Mouse (Mus musculus) limb, embryonic 10.5 days (tissue): ENCODE results near the gene Tiam1. TPM values are rescaled to one million over a fixed set of nuclear protein-coding genes. Genes with fewer than 3 reads are reported as not detected.

Experiments
- DNase-seq: peaks from one replicate; pipeline ENCODE4 v3.0.0-alpha.2; 2017; ENCODE audit warnings: low spot score
- H3K27ac ChIP-seq: fragments of 300-500 bp; sonication (generic); 2 replicates; pipeline ENCODE4 v1.5.1; 2016; ENCODE audit warnings: mild to moderate bottlenecking
- H3K27me3 ChIP-seq: fragments of 300-500 bp; sonication (generic); 2 replicates; pipeline ENCODE4 v1.6.1; 2016; ENCODE audit warnings: low read depth, mild to moderate bottlenecking; ENCODE audit not compliant: poor library complexity, severe bottlenecking
- H3K36me3 ChIP-seq: fragments of 300-500 bp; sonication (generic); 2 replicates; pipeline ENCODE4 v1.6.1; 2016; ENCODE audit warnings: mild to moderate bottlenecking, moderate library complexity
- H3K4me1 ChIP-seq: fragments of 300-500 bp; sonication (generic); 2 replicates; pipeline ENCODE4 v1.6.1; 2016
- H3K4me3 ChIP-seq: fragments of 300-500 bp; sonication (generic); 2 replicates; pipeline ENCODE4 v1.5.1; 2016; ENCODE audit warnings: mild to moderate bottlenecking, moderate library complexity
- H3K9me3 ChIP-seq: fragments of 300-500 bp; sonication (generic); replicated peaks from 2 replicates; pipeline ENCODE4 v1.6.1; 2016; ENCODE audit warnings: mild to moderate bottlenecking
- WGBS: fragments of 180-500 bp; shearing (Covaris S2); methylation state at CpG from one replicate; pipeline ENCODE4 v1.1.7; 2016; 5-methylcytosine and 5-hydroxymethylcytosine counted together
- polyA plus RNA-seq: library from polyadenylated mRNA; unstranded; fragments of >200 nt; fragmentation: Nextera tagmentation; extraction: Ambion mirVana; gene quantifications from 2 replicates; pipeline ENCODE4 v1.2.1, GENCODE M21; 2016

The Tiam1 gene
- polyA plus RNA-seq, 1 experiment from 2014 or later = 30.8 TPM

- H3K27ac ChIP-seq = no peak overlapping the region
These were observed 195.5 kb downstream of the Tiam1 start for GRCm38 (mm10) chr16:89948040-89948439.

GRCm38 (mm10) chr16:89946816-89947215 is 196.8 kb downstream of the Tiam1 start:
- H3K27ac ChIP-seq = no peak overlapping the region
- no peaks in the 10 kb centered on the region for H3K36me3 ChIP-seq
- no peaks in the 10 kb centered on the region for H3K9me3 ChIP-seq
- H3K4me1 ChIP-seq = peaks cover 45% of the 10 kb centered on the region
- DNase-seq = no peak
- WGBS = 94% methylated on average over 11 of the region's 11 CpGs
- H3K27me3 ChIP-seq = no peaks in the 10 kb centered on the region
- no peak overlapping the region for H3K4me3 ChIP-seq

More at GRCm38 (mm10) chr16:89948040-89948439, 195.5 kb downstream of the Tiam1 start:
- H3K36me3 ChIP-seq = peaks cover 11% of the 10 kb centered on the region
- peaks cover 45% of the 10 kb centered on the region for H3K4me1 ChIP-seq
- no peak overlapping the region for H3K4me3 ChIP-seq
- H3K9me3 ChIP-seq = no peaks in the 10 kb centered on the region
- DNase-seq = no peak
- 90% methylated on average over 1 of the region's 1 CpGs for WGBS
- no peaks in the 10 kb centered on the region for H3K27me3 ChIP-seq

- WGBS = 29% methylated on average over 19 of the region's 19 CpGs
- H3K27ac ChIP-seq = peak overlapping the region; percentile 68
- peak; percentile 53 for DNase-seq
These were observed 198.8 kb downstream of the Tiam1 start for GRCm38 (mm10) chr16:89944604-89945283.

GRCm38 (mm10) chr16:89944050-89944449 is 199.5 kb downstream of the Tiam1 start:
- peak; percentile 46 for DNase-seq
- H3K9me3 ChIP-seq = no peaks in the 10 kb centered on the region
- no peaks in the 10 kb centered on the region for H3K27me3 ChIP-seq
- 0 out of 2 replicates have a peak, but pooled peaks cover 3% of the 10 kb centered on the region for H3K36me3 ChIP-seq
- peaks cover 47% of the 10 kb centered on the region for H3K4me1 ChIP-seq
- H3K27ac ChIP-seq = peak overlapping the region; percentile 68
- 24% methylated on average over 6 of the region's 6 CpGs for WGBS
- H3K4me3 ChIP-seq = no peak overlapping the region

More at GRCm38 (mm10) chr16:89944604-89945283, 198.8 kb downstream of the Tiam1 start:
- Histone ChIP-seq H3K36me3 (0 out of 2 replicates have a peak, but pooled peaks cover 3% of the 10 kb centered on the region), H3K27me3 (no peaks in the 10 kb centered on the region), H3K9me3 (no peaks in the 10 kb centered on the region), H3K4me3 (no peak overlapping the region), H3K4me1 (peaks cover 45% of the 10 kb centered on the region)

GRCm38 (mm10) chr16:89943267-89943971 is 200.2 kb downstream of the Tiam1 start:
- Histone ChIP-seq H3K27me3 (no peaks in the 10 kb centered on the region), H3K4me1 (peaks cover 50% of the 10 kb centered on the region), H3K4me3 (no peak overlapping the region), H3K9me3 (no peaks in the 10 kb centered on the region), H3K36me3 (0 out of 2 replicates have a peak, but pooled peaks cover 3% of the 10 kb centered on the region), H3K27ac (peak overlapping the region; percentile 68; the same call in 1 of the 2 replicates)
- WGBS = 40% methylated on average over 19 of the region's 19 CpGs
- DNase-seq = no peak

- H3K27me3 ChIP-seq = no peaks in the 10 kb centered on the region
- no peak overlapping the region for H3K27ac ChIP-seq
- DNase-seq = no peak
- H3K36me3 ChIP-seq = 0 out of 2 replicates have a peak, but pooled peaks cover 3% of the 10 kb centered on the region
- no peaks in the 10 kb centered on the region for H3K9me3 ChIP-seq
- WGBS = 89% methylated on average over 8 of the region's 8 CpGs
- H3K4me1 ChIP-seq = peaks cover 42% of the 10 kb centered on the region
- no peak overlapping the region for H3K4me3 ChIP-seq
These were observed 202.9 kb downstream of the Tiam1 start for GRCm38 (mm10) chr16:89940696-89941095.

- no peak overlapping the region for H3K4me3 ChIP-seq
- 0 out of 2 replicates have a peak, but pooled peaks cover 3% of the 10 kb centered on the region for H3K36me3 ChIP-seq
- WGBS = 66% methylated on average over 7 of the region's 7 CpGs
- DNase-seq = no peak
- H3K27ac ChIP-seq = 0 out of 2 replicates have a peak overlapping the region, but pooled peaks have one; percentile 46
- H3K27me3 ChIP-seq = no peaks in the 10 kb centered on the region
- H3K9me3 ChIP-seq = no peaks in the 10 kb centered on the region
- H3K4me1 ChIP-seq = peaks cover 34% of the 10 kb centered on the region
These were observed 205.3 kb downstream of the Tiam1 start for GRCm38 (mm10) chr16:89938277-89938676.

- H3K9me3 ChIP-seq = no peaks in the 10 kb centered on the region
- H3K36me3 ChIP-seq = 0 out of 2 replicates have a peak, but pooled peaks cover 3% of the 10 kb centered on the region
- no peak overlapping the region for H3K27ac ChIP-seq
- no peak for DNase-seq
- peaks cover 31% of the 10 kb centered on the region for H3K4me1 ChIP-seq
- H3K27me3 ChIP-seq = no peaks in the 10 kb centered on the region
- H3K4me3 ChIP-seq = no peak overlapping the region
- WGBS = 80% methylated on average over 6 of the region's 6 CpGs
These were observed 207.0 kb downstream of the Tiam1 start for GRCm38 (mm10) chr16:89936571-89936970.

GRCm38 (mm10) chr16:89935398-89935797 is 208.2 kb downstream of the Tiam1 start:
- Histone ChIP-seq H3K27me3 (no peaks in the 10 kb centered on the region), H3K4me1 (peaks cover 31% of the 10 kb centered on the region), H3K27ac (no peak overlapping the region), H3K9me3 (no peaks in the 10 kb centered on the region), H3K4me3 (no peak overlapping the region), H3K36me3 (no peaks in the 10 kb centered on the region)
- no peak for DNase-seq
- 82% methylated on average over 12 of the region's 12 CpGs for WGBS

GRCm38 (mm10) chr16:89934616-89935015 is 209.0 kb downstream of the Tiam1 start:
- no peaks in the 10 kb centered on the region for H3K27me3 ChIP-seq
- H3K9me3 ChIP-seq = no peaks in the 10 kb centered on the region
- peaks cover 31% of the 10 kb centered on the region for H3K4me1 ChIP-seq
- H3K36me3 ChIP-seq = no peaks in the 10 kb centered on the region
- no peak overlapping the region for H3K27ac ChIP-seq
- H3K4me3 ChIP-seq = no peak overlapping the region
- WGBS = 83% methylated on average over 10 of the region's 10 CpGs
- no peak for DNase-seq

GRCm38 (mm10) chr16:89933976-89934375 is 209.6 kb downstream of the Tiam1 start:
- peaks cover 29% of the 10 kb centered on the region for H3K4me1 ChIP-seq
- DNase-seq = no peak
- no peak overlapping the region for H3K27ac ChIP-seq
- no peak overlapping the region for H3K4me3 ChIP-seq
- H3K36me3 ChIP-seq = no peaks in the 10 kb centered on the region
- no peaks in the 10 kb centered on the region for H3K27me3 ChIP-seq
- H3K9me3 ChIP-seq = no peaks in the 10 kb centered on the region
- WGBS = 77% methylated on average over 7 of the region's 7 CpGs

GRCm38 (mm10) chr16:89928611-89929010 is 215.0 kb downstream of the Tiam1 start:
- Histone ChIP-seq H3K9me3 (no peaks in the 10 kb centered on the region), H3K4me3 (no peak overlapping the region), H3K27ac (no peak overlapping the region), H3K27me3 (no peaks in the 10 kb centered on the region), H3K36me3 (no peaks in the 10 kb centered on the region), H3K4me1 (peaks cover 9% of the 10 kb centered on the region)
- DNase-seq = no peak
- 88% methylated on average over 7 of the region's 7 CpGs for WGBS

GRCm38 (mm10) chr16:89924249-89924890 is 219.2 kb downstream of the Tiam1 start:
- H3K36me3 ChIP-seq = no peaks in the 10 kb centered on the region
- no peak overlapping the region for H3K27ac ChIP-seq
- no peaks in the 10 kb centered on the region for H3K9me3 ChIP-seq
- peaks cover 14% of the 10 kb centered on the region for H3K4me1 ChIP-seq
- no peak overlapping the region for H3K4me3 ChIP-seq
- no peaks in the 10 kb centered on the region for H3K27me3 ChIP-seq
- no peak for DNase-seq
- 87% methylated on average over 14 of the region's 14 CpGs for WGBS
